21 mouse cellular contexts compared by ENCODE assay signal in the genomic region with DNA sequence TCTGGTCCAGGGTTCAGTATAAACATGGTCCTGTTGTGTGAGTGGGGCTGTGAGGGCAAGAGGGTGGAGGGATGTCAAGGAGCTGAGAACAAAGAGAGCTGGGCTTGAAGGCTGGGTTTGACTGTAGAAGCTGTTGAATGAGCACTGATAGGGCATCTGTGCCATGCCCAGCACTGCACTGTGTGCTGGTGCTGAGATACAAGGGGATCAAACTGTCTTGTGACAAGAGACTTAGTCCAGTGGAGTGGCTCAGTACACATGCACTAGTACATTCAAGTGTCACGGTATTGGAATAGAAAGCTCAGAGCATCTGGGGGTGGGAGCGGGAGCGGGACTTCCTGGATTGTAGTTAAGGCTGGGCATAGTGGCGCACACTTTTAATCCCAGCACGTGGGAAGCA.
"Had no signal": no experiment of that assay in that cellular context is flagged by ENCODE, and none has a peak within 500 bp of the region (broad histone marks: within the 10 kb centered on the region; RNA-seq: fewer than 3 reads in every experiment).

No protein-coding gene starts in this region.

- H3K9me3 ChIP-seq: kidney, embryonic 15.5 days; limb, embryonic 13.5 days; liver, embryonic 12.5 days; liver, embryonic 15.5 days; megakaryocyte, embryonic 14.5 days; stomach, embryonic 15.5 days had no signal

- DNase-seq: kidney, adult 11 months; kidney, adult 8-10 months; kidney, postnatal 10 days; kidney, postnatal 36 days; layer of hippocampus, postnatal 36 days; left cerebral cortex, postnatal 4 days; liver; lung, adult 18-20 months; lung, postnatal 14 days; retina, postnatal 1 day; right cerebral cortex, postnatal 25 days; spleen, adult 18-20 months; thymus, postnatal 25 days had no signal

- H3K4me1 ChIP-seq: liver, embryonic 12.5 days; liver, embryonic 15.5 days; megakaryocyte, embryonic 14.5 days had no signal

- H3K9ac ChIP-seq: kidney, embryonic 15.5 days; limb, embryonic 13.5 days; liver, embryonic 12.5 days; liver, embryonic 15.5 days; stomach, embryonic 15.5 days had no signal

- H3K27ac ChIP-seq: kidney, embryonic 15.5 days; limb, embryonic 13.5 days; liver, embryonic 12.5 days; liver, embryonic 15.5 days; macrophage; stomach, embryonic 15.5 days had no signal

- H3K36me3 ChIP-seq: kidney, embryonic 15.5 days; limb, embryonic 13.5 days; liver, embryonic 12.5 days; liver, embryonic 15.5 days; stomach, embryonic 15.5 days had no signal

- H3K27me3 ChIP-seq: kidney, embryonic 15.5 days; limb, embryonic 13.5 days; liver, embryonic 12.5 days; liver, embryonic 15.5 days; megakaryocyte, embryonic 14.5 days; stomach, embryonic 15.5 days had no signal

- H3K4me3 ChIP-seq: kidney, embryonic 15.5 days; limb, embryonic 13.5 days; liver, embryonic 12.5 days; liver, embryonic 15.5 days; megakaryocyte, embryonic 14.5 days; stomach, embryonic 15.5 days had no signal

- ATAC-seq: liver, embryonic 12.5 days had no signal

- H3K4me2 ChIP-seq: kidney, embryonic 15.5 days; limb, embryonic 13.5 days; liver, embryonic 12.5 days; liver, embryonic 15.5 days; midbrain, embryonic 11.5 days; stomach, embryonic 15.5 days had no signal
